Mouse (Mus musculus) left cerebral cortex, adult 8-10 months (tissue): ENCODE measurements around the gene Slc35g1. TPM values are rescaled to one million over a fixed set of nuclear protein-coding genes. Genes with fewer than 3 reads are reported as not detected.

ENCODE experiments used
- DNase-seq, 2 experiments: peaks; one replicate each; pipeline ENCODE4 v3.0.0; 2022; ENCODE audit warnings: low spot score in 2 of 2
- total RNA-seq, 4 experiments: library from RNA; stranded (reverse); gene quantifications; 2 replicates each; pipeline ENCODE4 v1.2.4; 2022

The Slc35g1 gene
- total RNA-seq, 4 experiments from 2014 or later = 1.5 to 2.3 (median 2.1) TPM

DNA sequence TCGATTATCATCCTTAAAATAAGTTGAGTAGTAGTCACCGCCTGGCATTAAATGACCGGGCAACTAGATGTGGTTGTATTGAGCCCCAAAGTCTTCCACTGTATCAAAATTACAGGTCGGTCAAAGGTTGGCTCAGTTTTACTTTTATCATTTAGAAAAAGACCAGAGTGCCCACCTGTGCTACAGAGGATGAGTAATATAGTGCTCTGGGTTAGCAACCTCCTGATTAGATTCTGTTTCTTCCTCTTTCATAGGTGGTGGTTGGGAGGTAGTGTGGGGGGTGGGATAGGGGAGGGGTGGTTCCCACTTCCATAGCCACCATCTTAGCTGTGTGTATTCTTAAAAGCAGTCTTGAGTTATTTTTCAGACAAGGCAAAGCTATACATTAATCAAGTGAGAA lies 7.9 kb upstream of the Slc35g1 start:
- DNase-seq = no peak

DNA sequence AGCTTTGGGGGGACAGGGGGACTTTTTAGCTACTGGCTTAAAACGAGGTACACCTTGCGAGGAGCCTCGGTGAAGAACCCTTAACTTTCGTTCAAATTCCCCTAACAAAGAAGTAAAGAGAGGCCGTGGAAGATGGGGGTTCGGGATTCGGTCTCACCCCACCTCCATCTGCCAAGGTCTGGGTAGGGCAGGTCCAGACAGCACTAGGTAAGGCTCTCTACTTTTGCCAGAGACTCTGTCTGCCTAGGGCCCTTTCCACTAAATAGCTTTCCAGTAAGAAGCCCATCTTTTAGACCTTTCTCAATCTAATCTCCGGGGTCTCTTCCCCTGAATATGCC lies 822 bp downstream of the Slc35g1 start:
- DNase-seq = no peak

DNA sequence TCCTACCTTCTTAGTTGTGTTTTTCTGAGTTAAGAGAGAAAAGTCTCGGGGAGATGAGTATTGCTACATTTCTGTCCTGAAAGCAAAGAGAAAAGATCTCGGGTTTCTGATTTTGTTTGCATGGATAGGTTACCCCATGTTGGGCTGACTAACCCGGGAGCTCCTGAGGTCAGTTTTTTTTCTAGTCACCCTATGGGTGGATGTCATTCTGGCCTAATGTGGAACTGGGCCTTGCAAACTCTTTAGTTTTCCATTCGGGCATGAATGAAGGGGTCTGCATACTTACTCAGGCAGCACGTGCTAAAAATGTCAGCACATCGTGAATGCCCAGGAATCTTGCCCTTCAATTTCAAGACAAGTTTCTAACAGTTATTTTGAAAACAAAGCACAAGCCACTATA lies 1.2 kb downstream of the Slc35g1 start:
- DNase-seq = no peak

DNA sequence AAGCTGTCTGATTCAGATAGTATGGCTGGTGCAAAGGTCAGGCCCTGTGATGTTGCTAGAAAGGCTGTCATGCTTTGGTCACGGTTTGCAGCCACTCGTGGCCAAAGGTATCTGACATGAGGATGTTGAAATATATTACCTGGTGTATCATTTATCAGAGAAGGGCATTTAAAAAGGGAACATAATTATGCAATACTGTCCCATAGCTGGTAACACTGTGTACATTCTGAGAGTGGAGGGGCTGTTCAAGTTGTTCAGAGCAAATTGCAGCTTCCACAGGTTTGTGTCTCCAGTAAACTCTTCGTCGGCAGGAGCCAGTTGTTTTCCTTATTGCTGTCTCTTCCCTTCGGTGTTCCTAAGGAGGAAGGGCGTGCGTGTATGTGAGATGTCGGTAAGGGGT lies 3.2 kb downstream of the Slc35g1 start:
- no peak for DNase-seq

DNA sequence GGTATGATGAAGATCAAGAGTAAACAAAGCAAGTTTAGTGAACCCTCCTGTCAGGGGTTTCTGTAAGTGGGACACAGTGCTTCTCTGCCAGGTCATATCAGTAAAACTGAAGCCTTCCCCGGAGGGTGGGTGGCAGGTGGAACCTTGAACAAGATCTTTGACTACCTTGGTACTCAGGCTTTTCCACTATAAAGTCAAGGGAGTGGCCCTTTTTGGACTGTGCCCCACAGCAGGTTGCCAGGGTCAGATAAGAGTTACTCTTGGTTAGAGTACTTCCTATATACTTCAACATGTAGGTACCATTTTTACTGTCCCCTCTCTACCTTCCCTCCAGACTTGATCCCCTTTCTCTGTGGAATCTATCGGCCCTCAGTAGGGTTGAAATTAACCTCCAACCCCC lies 5.1 kb downstream of the Slc35g1 start:
- DNase-seq = no peak

DNA sequence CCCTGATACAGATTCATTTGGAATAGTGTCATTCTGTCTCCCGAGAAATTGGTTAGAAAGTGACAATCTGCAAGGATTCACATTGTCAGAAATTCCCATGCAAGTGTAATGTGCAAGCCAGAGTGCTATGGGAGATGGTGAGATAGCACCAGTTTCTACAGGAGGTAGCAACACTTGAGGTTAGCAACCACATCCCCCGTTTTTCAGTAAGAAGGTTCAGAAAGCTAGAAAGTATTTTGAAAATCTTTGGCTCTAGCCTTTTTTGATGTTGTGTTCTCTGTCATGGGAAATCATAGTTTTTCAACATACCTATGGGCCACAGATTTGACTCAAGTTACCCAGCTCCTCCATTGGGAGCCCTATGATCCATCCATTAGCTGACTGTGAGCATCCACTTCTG lies 5.6 kb downstream of the Slc35g1 start:
- no peak for DNase-seq

DNA sequence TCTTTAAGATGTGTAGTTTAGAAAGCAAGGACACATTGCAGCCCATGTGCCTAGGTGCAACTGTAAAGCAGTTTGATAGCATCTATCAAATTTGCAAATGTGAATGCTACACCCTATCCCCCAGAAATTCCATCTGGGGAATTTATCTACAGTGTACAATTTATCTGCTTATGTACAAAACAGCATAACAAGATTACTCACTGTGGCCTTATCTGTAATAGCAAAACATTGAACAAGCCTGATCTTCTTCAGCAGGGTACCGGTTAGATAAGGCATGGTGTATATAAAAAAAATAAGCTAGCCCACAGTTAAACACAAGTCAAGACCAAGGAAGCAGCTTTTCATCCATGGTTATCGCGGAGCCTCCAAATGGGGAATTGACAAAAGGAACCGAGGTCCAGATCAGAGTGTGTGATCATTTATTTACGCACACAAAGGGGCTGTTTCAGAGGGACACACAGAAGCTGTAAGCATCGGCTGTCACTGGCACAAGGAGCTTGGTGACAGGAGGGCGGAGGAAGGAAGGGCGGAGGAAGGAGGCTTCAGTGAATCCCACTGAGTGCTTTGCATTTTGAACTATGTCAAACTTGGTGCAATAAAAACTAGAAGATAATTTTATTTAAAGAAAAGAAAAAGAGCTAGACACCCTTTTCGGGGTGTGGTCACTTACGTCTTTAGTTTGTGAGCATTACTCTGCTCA lies 14.7 kb downstream of the Slc35g1 start:
- no peak for DNase-seq

DNA sequence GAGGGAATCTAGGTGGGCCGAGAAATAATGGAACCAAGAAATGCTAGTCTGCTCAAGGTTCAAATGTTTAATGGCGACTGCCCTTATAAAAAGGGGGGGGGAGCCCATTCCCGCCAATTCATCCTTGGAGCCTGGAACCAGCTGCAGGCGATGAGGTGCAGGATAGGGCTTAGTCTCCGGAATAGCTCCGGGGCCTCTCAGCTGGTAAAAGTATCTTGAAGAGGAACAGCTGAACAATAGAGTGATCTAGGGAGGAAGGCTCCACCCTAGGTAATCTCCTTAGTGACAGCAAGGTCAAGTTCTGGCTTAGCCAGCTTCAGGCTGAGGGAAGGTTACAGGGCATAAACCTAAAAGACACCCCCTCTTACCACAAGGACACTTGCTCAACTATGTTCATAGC lies 18.1 kb downstream of the Slc35g1 start:
- DNase-seq = no peak

DNA sequence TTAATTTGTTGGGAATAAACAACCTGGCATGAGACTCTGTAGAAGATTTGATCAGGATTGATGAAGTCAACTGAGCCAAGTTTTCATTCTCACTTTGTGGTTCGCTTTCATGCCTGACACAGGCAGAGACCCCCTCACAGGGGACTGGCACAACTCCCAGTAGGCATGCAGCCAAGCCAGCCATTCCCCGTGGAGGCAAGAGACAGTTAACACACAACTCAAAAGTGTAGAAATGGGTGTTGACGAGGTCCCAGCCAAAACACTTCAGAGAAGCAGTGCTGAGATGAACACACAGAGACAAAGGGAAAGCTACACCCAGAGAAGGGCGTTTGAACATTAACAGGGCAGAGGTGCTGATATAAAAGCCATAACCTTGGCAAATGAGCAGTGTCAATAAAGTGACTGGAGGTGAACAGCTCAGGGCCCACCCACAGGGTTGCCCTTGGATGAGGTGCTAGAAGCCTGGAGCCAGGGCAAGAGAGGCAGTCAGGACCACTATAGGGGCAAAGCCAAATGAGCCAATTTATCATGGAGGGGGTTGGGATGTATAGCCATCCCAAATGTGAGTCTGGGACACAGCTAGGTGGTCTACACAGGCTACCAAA lies 23.1 kb downstream of the Slc35g1 start:
- no peak for DNase-seq

DNA sequence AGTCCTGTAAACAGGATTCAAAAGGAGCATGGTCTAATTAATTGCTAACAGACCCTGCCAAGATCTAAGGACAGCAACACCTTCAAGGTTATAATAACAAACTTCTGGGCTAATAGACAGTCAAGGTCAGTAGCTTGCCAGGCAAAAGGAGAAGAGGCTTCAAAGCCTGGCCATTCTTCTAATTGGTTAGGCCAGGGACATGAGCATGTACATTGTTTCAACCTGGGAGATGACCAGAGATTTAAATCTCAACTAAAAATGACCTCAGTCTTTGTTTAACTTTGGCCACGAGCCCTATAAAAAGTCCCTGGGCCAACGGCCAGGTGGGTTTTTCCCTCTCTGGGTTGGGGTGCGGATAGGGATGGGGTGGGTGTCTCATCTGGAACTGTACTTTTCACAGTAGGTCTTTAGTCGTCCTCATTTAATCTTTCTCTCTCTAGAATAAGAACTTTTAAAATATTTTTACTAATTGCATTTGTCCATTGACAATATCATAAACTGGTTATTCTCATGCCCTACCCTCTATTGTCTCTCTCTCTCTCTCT lies 25.0 kb downstream of the Slc35g1 start:
- DNase-seq = no peak

DNA sequence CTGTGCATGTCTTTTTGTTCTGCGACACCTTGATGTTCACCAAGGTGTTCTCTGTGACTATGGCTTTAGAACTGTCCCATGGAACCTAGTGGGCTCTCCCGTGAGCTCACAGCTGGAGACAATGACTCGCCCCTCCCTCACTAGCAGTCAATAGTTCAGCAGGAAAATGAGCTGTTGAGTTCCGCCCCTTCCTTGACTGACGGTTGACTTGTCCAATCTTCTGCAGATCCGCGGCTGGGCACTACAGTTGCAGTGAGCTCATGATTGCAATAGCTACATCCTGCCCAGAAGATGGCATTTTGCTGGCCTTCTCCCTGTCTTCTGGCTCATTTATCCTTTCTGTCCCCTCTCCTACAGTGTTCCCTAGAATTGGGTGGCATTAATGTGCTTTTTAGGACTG lies 25.7 kb downstream of the Slc35g1 start:
- DNase-seq = no peak

DNA sequence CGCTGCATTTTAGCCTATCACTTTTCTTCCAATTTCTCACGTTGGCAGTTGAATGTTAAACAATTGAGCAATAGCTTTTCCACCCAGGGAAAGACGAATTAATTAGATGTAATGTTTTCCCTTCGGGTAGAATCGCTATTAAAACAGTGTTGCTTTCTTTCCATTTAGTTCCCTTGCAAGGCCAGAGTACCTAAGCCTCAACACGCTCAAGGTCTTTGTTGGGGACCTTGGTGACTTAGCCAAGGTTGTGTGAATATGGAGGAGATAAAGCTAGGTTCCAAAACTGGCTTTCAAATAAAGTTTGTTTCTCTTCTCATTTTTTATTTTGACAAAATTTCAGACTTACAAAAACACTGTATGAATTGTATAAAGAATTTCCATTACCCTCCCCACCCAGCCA lies 27.1 kb downstream of the Slc35g1 start:
- DNase-seq = no peak

DNA sequence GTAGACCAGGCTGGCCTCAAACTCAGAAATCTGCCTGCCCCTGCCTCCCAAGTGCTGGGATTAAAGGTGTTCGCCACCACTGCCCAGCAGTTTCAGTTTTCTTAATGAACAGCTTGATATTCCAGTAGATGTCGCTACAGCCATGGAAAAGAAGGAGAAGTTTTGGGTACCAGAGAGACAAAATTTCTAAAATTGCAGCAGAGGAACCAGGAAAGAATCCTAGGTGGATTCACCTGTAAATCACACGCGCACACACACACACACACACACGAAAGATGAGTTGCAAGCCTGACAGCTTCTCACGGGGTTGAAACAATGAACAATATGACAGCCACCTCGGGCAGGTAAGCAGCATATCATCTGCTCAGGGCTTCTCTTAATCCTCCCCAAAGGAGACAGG lies 28.1 kb downstream of the Slc35g1 start:
- no peak for DNase-seq

DNA sequence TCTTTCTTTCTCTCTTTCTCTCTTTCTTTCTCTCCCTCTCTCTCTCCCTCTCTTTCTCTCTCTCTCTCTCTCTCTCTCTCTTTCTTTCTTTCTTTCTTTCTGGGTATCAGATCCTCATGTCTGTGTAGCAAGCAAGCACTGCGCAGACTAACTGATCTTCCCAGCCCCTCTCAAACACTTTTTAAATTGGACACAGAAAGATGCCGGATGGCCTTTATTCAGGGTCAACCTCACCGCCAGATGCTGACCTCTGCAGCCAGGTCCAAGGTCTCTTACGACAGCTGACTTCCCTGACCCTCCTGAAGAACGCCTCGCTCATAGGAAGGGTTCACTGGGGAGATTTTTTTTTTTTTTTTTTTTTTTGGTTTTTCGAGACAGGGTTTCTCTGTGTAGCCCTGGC lies 28.8 kb downstream of the Slc35g1 start:
- no peak for DNase-seq

DNA sequence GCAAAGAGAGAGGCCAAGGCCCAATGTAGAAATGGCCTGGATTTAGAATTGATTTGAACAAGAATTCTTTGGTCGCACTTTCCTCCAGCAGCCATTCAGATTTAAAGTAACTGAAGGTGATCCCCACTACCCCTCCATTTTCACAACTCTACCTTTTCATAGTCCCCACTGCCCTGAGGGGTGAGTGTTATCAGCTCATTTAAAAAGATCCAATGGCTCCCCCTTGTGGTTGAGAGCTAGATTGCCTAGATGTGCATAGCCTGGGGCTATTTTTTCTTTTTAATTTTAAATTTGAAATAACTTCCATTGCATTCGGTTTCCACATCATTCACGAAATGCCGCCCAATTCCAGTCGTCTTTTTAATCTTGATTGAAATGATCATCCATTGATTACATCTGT lies 33.5 kb downstream of the Slc35g1 start:
- DNase-seq = no peak

DNA sequence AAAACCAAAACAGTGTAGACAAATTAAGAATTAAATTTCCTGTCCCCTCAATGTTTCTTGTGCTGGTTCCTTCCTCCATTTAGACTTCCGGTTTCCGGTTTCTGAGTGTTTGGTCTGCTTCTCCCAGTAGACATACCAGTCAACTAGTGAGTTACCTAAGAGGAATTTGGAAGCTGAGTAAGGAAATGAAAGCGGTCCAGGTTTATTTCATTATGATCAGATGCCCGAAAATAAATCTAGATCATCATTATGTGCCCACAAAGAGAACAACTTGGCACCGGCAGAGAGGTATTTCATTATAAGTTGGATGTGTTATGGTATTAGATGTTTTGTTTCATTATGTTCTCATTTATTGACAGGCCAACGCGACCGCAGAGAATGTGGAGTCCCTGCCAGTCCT lies 34.7 kb downstream of the Slc35g1 start:
- DNase-seq = no peak

DNA sequence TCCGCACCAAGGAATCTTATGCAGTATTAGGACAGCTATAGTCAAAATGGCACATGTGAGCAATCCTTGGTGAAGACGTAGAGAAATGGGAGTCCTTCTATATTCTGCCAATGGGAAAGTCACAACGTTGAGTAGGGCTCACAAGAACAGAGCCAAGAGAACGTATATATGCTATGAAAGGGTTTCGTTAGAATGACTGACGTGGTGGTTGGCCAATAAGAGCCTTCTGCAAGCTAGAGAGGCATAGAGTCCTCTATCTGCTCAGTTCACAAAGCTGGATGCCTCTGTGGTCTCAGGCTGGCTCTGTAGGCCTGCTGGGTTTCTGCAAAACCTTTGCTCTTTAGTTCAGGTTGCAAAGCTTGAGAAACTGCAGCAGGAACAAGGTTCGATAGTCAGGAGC lies 35.5 kb downstream of the Slc35g1 start:
- DNase-seq = no peak

DNA sequence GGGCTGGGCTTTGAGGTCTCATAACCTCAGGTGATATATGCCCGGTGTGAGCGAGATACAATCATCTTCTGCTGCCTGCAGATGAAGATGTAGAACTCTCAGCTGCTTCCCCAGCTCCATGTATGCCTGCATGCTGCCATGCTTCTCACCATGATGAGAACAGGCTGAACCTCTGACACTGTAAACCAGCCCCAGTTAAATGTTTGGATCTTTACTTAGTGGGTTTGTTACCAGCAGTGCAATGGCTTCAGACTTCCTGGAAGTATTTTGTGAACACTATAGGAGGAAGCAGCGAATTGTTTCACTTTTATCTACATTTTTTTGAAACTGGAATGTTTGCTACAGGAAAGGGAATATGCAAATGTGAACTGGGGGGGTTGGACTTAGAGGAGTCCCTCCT lies 36.2 kb downstream of the Slc35g1 start:
- no peak for DNase-seq

DNA sequence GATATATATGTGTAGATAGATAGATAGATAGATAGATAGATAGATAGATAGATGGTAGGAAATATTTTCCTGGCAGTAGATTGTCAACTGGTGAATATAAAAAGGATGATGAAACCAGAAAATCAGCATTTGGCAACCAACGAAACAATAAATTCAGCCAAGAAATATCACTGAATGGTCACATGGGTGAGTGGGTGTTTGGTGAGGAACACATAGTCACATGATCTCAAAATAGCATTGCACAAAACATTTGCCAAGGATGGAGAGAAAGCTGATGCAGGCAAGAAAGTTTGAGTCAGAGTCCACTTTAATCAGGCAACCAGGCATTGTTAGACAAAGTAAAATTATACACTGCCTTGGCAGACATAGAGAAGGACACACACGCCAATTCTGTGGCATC lies 37.6 kb downstream of the Slc35g1 start:
- DNase-seq = no peak

DNA sequence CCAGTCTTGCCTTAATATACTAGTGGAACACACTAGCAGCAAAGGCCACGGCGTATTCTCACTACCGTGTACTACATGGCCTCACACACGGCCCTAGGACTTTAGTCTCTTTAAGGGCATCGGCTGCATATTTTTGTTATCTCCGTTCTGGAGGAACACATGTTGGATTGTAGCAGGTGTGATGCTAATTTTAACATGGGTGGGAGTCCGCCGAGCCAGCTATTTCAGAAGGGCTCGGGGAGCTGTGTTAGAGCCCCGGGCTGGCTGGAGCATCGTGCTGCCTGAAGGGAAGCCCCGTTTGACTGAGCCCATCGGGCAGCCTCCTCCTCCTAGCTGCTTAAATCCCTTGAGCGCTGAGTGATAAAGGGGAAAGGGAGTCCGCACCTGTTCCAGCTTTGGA lies 39.4 kb downstream of the Slc35g1 start:
- no peak for DNase-seq

DNA sequence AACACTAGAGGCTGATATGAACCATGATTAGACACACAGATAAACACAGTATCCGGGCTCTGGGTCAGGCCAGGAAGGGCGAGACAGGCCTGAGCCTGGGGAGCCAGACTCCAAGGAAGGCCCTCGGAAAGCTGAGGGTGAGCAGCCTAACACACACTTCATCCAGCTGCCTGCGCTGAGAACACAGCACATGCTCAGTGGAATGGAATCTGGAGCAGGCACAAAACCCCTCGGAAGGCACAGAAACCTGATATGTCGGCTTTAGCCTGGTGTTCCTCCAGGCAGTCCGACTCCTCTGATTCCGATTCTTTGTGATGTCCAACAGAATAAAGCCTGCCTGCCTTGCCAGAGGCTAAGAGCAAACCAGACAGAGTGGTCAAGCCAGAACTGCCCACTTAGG lies 46.1 kb downstream of the Slc35g1 start:
- DNase-seq = no peak

DNA sequence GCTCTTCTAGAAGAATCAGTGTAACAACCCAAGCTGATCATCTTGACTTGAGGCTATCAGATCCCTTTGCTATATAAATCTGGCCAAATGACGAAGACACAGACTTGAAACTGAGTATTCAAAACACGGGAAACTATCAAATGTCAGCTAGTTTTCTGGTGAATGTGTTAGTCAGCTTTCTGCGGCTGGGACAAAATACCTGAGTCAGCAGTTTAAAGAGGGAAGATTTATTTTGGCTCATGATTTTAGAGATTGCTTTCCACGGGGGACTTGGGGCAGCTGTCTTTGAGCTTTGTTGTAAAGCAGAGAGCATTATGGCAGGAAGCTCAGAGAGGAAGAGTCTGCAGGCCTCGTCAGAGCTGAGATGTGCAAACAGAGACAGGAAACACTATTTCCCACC lies 50.0 kb downstream of the Slc35g1 start:
- no peak for DNase-seq
